Mouse (Mus musculus) ovary, adult 18-20 months (tissue): ENCODE measurements around the gene Cdkn2aipnl.

Source experiments
- DNase-seq: peaks from one replicate; pipeline ENCODE4 v3.0.0; 2022; ENCODE audit warnings: low spot score, mixed read lengths

Gene Cdkn2aipnl

DNA sequence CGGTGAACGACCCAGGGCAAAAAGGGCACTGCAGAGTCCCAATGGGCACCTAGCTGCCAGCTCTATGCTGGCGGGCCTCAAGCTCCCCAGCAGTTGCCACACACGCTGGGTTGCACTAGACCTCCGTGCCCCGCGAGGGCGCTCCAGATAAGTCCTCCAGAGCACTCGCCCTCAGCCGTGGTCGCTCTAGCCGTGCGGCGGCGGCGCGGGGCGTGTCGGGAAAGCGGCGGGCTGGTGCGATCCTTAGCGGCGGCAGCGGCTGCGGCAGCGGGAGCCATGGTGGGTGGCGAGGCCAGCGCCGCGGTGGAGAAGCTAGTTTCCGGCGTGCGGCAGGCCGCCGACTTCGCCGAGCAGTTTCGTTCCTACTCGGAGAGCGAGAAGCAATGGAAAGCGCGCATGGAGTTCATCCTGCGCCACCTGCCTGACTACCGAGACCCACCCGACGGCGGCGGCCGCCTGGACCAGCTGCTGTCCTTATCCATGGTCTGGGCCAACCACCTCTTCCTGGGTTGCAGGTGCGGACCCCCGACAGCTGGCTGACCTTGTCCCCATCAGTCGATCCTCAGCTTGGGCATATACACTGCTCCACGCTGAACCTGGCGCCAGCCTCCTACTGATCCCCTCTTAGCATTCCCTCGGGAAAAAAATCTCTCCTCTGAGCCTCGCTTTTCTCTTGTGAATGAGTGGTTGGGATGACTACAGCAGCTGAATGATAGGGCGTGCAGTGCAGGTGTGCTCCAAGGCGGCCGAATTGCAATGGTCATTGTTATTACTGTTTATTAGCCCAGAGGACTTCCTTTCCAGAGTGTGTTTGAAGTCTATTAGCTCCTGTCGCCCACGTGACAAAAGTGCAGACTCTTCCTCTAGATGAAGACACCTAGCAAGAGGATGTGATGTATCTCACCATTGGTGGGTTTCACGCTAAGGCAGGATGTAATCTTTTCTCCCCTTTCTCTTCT is at the start of gene Cdkn2aipnl:
Cdkn2aipnl (plus strand) TSS at position 219 of the 959 bp plus-strand sequence.
- peak; percentile 85 for DNase-seq

GRCm38 (mm10) chr11:51917951-51918350 is 49.5 kb upstream of the Cdkn2aipnl start:
- DNase-seq: no peak

DNA sequence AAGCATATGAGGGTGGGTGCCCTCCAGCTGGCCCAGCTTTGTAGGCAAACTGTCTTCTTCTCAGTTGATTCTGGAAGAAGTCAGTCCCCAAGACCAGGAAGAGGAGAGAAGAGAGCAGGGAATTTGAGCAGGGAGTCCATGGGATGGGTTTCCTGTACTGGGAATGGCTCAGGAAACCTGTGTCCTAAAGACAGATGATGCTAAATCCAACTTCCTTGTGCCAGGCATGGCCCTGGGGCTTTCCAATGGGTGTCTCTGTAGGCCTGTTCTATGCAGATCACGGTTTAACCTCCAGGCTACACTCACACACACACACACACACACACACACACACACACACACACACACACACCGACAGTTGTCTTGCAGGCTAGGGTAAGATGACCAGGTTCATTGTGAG is 48.9 kb upstream of the Cdkn2aipnl start:
- no peak for DNase-seq

DNA sequence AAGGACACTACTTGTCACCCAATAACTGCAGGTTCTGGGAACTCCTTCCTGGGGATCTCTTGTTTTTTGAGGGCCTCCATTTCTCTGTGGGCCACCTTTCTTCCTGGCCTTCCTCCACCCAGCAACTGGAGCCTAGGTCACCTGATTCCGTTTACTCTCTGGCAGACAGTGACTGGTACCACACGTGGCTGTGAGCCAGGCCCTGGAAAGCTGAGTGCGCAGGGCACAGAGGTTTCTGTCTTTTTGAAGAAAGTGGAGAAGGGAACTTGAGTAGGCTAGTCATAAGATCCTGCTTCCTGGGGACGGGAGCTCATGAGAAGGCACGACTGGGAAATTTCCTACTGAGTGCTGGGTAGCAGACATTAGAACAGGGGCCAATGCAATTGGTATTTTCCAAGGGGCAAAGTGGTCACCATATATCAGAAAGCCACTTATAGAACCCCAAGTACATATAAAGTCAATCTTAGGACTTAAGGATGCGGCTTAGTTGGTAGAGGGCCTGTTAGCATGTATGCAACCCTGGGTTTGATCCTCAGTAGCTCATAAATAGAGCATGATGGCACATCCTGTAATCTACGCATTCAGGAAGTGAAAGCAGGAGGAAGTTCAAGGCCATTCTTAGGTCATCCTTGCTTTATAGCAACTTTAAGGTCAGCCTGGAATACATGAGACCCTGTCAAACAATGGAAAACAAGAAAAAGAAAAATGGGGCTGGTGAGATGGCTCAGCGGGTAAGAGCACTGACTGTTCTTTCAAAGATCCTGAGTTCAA is 45.9 kb upstream of the Cdkn2aipnl start:
- no peak for DNase-seq

GRCm38 (mm10) chr11:51922421-51922841 is 45.0 kb upstream of the Cdkn2aipnl start:
- no peak for DNase-seq

GRCm38 (mm10) chr11:51925595-51925994 is 41.9 kb upstream of the Cdkn2aipnl start:
- no peak for DNase-seq

DNA sequence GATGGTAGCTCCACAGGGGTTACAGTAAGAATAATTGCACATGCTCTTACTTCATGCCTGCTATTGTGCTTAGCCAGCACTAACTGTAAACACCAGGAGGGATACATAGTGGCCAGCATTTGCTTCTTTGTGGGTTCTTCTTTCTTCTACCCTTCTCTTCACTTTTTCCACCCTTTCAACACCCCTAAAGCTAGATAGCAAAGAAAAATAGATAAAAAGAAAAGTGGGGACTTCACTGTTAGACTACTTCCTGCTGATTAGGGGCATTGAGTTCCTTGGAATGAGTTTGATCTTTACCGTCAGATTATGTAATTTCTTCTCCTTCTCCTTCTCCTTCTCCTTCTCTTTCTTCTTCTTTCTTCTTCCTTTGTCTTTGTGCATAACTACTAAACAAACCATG is 41.1 kb upstream of the Cdkn2aipnl start:
- DNase-seq: no peak

GRCm38 (mm10) chr11:51927106-51927505 is 40.4 kb upstream of the Cdkn2aipnl start:
- no peak for DNase-seq

GRCm38 (mm10) chr11:51931138-51931537 is 36.3 kb upstream of the Cdkn2aipnl start:
- DNase-seq: no peak

DNA sequence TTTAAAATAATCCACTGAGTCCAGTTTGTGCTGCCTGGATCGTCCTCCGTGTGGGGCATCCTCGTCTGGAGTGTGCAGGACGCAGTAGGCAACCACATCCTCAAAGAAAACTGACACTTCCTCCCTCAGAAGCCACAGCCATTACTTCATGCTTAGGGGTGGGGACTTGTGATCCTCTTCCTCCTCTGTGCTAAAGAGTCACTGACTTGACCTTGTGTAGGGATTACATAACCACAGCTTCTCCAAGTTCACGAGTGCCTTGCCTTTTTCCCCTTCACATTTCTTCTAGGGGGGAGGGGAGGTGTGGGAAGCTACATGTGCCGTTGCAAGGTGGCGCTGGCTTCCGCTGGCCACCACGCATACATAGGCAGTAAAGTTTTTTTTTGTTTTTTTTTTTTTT is 35.7 kb upstream of the Cdkn2aipnl start:
- DNase-seq: no peak

DNA sequence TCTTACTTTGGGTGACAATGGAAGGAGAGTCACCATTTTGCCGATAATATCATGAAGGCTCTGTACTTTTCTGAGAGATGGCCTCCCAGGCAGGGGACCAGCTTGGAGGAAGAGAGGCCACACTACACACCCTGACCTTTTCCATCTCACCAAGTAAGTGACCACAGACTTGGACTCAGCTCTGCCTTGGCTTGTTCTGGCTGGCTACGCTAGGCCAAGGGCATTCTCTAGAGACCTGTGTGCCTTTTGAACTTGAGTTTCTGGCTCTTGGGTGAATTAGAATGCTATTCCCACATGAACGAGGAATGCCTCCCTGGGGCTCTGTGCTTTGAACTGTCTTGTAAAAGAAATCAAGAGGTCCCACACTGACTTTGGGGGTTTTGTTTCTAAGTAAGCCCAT is 33.2 kb upstream of the Cdkn2aipnl start:
- no peak for DNase-seq

DNA sequence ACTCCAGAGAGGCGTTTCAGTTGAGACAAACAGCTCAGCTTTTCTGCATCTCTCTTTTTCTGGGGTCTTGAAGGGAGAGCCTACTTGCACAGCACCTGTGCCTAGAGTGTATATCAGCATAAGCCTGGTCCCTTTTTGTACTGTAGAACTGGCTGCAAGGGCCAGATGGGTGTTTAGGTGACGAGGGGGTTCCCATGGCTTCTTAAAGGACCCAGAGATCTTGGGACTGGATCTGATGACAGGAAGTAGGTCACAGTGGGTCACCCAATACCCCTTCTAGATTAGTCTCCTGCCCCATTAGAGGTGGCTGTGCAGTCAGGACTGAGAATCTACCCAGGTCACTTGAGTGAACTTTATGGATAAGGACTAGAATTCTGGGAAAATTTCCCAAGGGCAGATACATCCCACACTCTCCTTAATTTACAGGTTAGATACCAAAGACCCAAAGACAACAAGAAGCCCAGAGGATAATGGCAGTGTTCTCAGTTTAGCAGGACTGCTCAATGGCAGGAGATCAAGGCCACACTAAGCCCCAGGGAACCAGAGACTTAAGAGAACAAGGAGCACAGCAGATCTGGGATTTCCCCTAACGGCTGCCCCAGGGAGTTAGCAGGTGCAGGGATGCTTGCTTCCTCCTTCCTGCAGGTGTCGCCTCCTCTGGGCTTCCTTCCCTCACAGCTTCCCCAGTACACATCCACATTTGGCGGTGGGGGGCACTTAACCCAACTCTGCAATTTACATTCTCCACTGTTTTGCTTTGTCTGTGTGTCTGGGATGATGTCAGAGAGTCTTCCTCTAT is 31.6 kb upstream of the Cdkn2aipnl start:
- no peak for DNase-seq

- no peak for DNase-seq
Measured at GRCm38 (mm10) chr11:51937361-51937781, 30.1 kb upstream of the Cdkn2aipnl start.

GRCm38 (mm10) chr11:51938817-51939589 is 28.5 kb upstream of the Cdkn2aipnl start:
- DNase-seq: no peak

DNA sequence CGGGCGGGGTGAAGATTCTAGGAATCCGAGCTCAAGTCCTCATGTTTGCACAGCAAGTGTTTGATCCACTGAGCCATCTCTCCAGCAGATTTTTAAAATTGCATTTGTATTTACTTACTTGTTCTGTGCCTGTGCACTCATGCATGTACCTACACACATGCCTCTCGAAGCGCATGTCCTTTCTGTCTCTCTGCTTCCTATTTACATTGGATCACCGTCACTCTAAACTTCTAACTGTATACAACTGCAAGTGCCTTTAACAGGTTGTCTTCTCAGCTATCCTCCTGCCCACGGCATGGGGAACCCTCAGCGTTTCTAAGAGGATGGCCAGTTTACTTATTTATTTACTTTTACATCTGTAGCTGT is 27.9 kb upstream of the Cdkn2aipnl start:
- DNase-seq: no peak

DNA sequence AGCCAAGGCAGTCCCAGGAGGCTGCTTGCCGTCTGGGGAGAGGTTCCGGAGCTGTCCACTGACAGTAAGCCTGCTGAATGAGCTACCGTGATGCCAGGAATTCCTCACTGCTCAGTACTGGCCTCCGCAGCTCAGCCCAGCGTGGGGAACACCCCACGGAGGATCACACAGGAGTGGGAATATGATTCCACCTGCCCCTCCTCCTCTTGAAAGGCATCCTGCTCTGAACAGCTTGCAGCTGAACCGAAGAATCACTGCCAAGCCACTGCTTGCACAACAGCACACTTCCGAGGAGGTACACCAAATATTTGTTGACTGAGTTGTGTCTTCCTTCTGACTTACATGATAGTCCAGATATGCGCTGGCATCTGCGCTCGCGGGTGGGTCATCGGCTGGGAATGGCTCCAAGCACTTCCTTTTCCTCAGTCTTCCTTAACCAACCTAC is 26.9 kb upstream of the Cdkn2aipnl start:
- DNase-seq: no peak

- no peak for DNase-seq
Measured at GRCm38 (mm10) chr11:51942602-51943499, 24.6 kb upstream of the Cdkn2aipnl start.

GRCm38 (mm10) chr11:51943500-51943841 is 24.0 kb upstream of the Cdkn2aipnl start:
- DNase-seq: no peak

DNA sequence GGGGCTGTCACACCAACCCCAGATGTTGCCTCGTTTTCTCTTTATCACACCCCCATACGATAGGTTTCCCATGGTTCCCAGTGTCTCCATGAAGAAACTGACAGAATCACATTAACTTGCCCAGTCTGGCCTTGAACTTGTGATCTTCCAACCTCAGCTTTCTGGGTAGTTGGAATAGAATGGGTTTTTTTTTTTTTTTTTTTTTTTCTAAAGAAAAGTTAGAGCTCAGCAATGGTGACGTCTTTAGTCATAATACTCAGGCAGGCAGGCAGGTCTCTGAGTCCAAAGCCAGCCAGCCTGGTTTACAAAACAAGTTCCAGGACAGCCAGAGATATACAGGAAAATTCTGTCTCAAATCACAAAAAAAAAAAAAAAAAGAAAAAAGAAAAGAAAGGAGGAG is 23.2 kb upstream of the Cdkn2aipnl start:
- no peak for DNase-seq

GRCm38 (mm10) chr11:51945548-51945947 is 21.9 kb upstream of the Cdkn2aipnl start:
- DNase-seq: no peak
